Mouse (Mus musculus): ENCODE results near the gene Lrp4. TPM values are rescaled to one million over a fixed set of nuclear protein-coding genes. Genes with fewer than 3 reads are reported as not detected.
A peak's percentile ranks its signal among the peaks of the same experiment; 100 is the strongest.

The Lrp4 gene
- polyA plus RNA-seq, 1 experiment from 2014 or later = 13.9 TPM

DNA sequence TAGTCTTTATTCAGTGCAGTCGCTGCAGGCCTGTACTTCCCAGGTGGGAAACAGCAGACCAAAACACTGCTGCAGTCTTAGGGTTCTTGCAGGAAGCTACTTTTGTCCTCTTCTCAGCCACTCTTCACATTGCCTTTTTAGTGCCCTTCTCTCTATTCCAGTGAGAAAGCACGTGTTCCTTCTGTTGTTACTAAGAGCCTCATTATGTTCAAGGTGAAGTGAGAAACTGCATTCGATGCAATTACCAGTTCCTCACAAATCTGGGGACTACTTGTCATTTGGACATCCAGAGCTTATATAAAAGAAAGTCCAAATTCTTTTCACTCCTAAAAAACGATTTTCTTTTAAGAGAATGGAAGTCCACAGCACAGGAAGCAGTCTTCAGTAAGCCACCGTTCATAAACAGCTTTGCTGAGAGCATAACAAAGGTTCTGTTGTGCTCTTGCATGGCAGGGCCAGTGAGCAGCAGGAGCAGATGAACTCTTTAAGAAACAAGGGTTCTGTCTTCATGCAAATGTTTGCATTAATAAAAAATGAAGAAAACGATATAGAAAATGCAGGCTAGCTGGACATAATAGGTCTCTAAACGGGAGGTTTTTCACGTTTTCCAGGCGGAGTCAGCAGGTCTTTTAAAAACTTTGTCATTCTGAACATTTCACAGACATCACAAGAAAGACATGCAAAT lies 27.3 kb upstream of the Lrp4 start:
- H3K9me3 ChIP-seq (ENCODE audit: control insufficient read depth, low read length) = no peaks in the 10 kb centered on the region
- H3K4me2 ChIP-seq (ENCODE audit: low read depth, low read length) = no peak overlapping the region
- no peaks in the 10 kb centered on the region for H3K27me3 ChIP-seq (ENCODE audit: control insufficient read depth, insufficient read depth, low read depth, low read length)
- no peak overlapping the region for H3K27ac ChIP-seq (ENCODE audit: low read length)
- H3K36me3 ChIP-seq (ENCODE audit: control insufficient read depth, insufficient read depth, low read length) = no peaks in the 10 kb centered on the region
- peaks cover 9% of the 10 kb centered on the region for H3K4me1 ChIP-seq (replicated peaks; ENCODE audit: control insufficient read depth, insufficient read depth, low read length)
- H3K9ac ChIP-seq (ENCODE audit: low read length) = no peak overlapping the region
- 30% methylated on average over 9 of the region's 9 CpGs for WGBS
- no peak for ATAC-seq (ENCODE audit: low read depth)
- no peak overlapping the region for H3K4me3 ChIP-seq (ENCODE audit: low read length)

DNA sequence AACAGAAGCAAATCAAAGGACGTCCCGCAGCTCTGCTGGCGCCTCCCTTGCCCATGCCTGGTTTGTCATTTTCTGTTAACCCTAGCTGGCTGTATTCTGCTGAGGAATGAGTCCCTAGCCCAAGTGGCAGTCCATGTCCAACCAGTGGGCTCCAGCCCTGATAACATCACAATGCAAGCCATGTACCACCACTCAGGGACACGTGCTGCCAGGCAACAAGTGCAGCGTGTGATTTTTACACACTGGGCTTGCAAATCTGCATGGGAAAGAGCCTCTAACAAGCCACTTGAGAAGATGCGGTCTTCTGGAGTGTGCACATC lies 26.8 kb upstream of the Lrp4 start:
- Histone ChIP-seq H3K9me3 (ENCODE audit: control insufficient read depth, low read length) (no peaks in the 10 kb centered on the region), H3K27ac (ENCODE audit: low read length) (no peak overlapping the region), H3K4me1 (replicated peaks; ENCODE audit: control insufficient read depth, insufficient read depth, low read length) (peaks cover 9% of the 10 kb centered on the region), H3K27me3 (ENCODE audit: control insufficient read depth, insufficient read depth, low read depth, low read length) (no peaks in the 10 kb centered on the region), H3K4me2 (ENCODE audit: low read depth, low read length) (no peak overlapping the region), H3K4me3 (ENCODE audit: low read length) (no peak overlapping the region), H3K36me3 (ENCODE audit: control insufficient read depth, insufficient read depth, low read length) (no peaks in the 10 kb centered on the region), H3K9ac (ENCODE audit: low read length) (no peak overlapping the region)
- peak; percentile 49; the same call in 1 of the 2 replicates for ATAC-seq (ENCODE audit: low read depth)
- WGBS = 46% methylated on average over 6 of the region's 6 CpGs

DNA sequence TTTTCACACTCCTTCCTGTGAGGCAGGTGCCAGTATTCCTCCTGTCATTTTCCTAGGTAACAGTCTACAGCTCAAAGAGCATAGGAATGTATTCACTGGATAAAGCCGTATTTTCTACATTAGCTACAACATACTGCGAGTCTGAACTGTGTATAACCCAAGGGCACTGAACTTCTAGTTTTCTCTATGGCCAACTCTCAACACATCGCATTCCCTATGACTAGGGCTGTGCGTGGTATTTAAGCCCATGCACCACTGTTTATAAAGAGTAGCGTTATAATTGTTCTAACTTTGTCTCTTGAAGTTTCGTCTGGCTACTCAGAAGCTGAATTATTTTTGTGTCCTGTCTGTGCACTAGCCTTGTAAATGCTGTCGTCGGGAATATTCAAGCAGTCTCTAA lies 20.6 kb upstream of the Lrp4 start:
- Histone ChIP-seq H3K27me3 (ENCODE audit: control insufficient read depth, insufficient read depth, low read depth, low read length) (no peaks in the 10 kb centered on the region), H3K9me3 (ENCODE audit: control insufficient read depth, low read length) (no peaks in the 10 kb centered on the region), H3K4me1 (replicated peaks; ENCODE audit: control insufficient read depth, insufficient read depth, low read length) (peaks cover 27% of the 10 kb centered on the region), H3K36me3 (ENCODE audit: control insufficient read depth, insufficient read depth, low read length) (no peaks in the 10 kb centered on the region), H3K27ac (ENCODE audit: low read length) (no peak overlapping the region), H3K9ac (ENCODE audit: low read length) (no peak overlapping the region), H3K4me3 (ENCODE audit: low read length) (no peak overlapping the region), H3K4me2 (ENCODE audit: low read depth, low read length) (no peak overlapping the region)
- WGBS = 67% methylated on average over 8 of the region's 8 CpGs
- no peak for ATAC-seq (ENCODE audit: low read depth)

DNA sequence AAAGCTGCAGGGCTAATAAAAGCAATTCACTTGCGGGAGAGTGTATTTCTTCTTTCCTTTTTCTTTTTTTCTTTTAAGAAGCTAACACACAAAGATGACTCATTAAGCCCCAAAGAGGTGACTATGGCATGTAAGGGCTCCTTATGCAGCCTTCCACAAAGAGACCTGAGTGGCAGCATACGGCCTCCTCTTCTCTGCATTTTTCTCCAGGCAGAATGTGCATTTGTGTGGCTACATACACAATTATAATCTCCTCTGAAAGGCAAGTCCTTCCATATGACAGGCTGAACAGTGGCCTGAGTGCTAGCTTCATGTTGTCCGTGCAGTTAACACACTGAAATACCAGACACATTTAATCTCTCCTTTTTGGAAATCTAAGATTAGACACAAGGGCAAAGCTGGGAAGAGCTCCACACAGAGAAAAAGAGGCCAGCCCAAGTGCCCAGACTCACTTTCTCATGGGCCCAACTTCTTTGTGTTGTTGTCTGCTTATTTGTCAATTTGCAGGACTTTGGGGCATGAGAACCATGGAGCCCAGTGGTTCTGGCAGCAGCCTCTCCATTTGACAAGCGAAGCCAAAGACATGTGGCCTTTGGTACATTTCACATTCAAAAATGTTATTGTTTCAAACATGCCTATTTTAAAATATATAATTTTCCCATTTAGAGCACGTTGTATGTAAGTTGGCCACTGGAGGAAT lies 20.0 kb upstream of the Lrp4 start:
- Histone ChIP-seq H3K27ac (ENCODE audit: low read length) (peak overlapping the region; percentile 73), H3K4me1 (replicated peaks; ENCODE audit: control insufficient read depth, insufficient read depth, low read length) (peaks cover 31% of the 10 kb centered on the region), H3K9ac (ENCODE audit: low read length) (no peak overlapping the region), H3K36me3 (ENCODE audit: control insufficient read depth, insufficient read depth, low read length) (no peaks in the 10 kb centered on the region), H3K4me2 (ENCODE audit: low read depth, low read length) (no peak overlapping the region), H3K9me3 (ENCODE audit: control insufficient read depth, low read length) (no peaks in the 10 kb centered on the region), H3K4me3 (ENCODE audit: low read length) (no peak overlapping the region), H3K27me3 (ENCODE audit: control insufficient read depth, insufficient read depth, low read depth, low read length) (no peaks in the 10 kb centered on the region)
- ATAC-seq (ENCODE audit: low read depth) = no peak
- 67% methylated on average over 5 of the region's 5 CpGs for WGBS

DNA sequence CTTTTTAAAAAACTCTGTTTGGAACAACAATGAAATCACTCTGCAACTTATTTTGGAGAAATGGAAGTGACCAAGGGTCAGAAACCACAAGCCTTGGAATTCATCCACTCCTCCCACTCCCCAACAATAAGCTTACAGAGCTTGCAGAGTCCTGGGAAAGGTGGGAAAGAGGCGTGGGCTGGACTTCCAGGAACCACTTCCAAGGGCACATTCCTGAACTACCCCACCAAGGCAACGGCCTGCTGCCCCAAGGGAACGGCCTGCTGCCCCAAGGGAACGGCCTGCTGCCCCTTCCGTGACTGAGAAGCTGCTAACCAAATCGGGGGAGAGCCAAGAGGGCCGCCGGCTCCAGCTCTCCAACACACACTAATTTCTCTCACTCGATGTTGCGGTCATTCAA lies 18.0 kb upstream of the Lrp4 start:
- no peaks in the 10 kb centered on the region for H3K27me3 ChIP-seq (ENCODE audit: control insufficient read depth, insufficient read depth, low read depth, low read length)
- 54% methylated on average over 10 of the region's 10 CpGs for WGBS

DNA sequence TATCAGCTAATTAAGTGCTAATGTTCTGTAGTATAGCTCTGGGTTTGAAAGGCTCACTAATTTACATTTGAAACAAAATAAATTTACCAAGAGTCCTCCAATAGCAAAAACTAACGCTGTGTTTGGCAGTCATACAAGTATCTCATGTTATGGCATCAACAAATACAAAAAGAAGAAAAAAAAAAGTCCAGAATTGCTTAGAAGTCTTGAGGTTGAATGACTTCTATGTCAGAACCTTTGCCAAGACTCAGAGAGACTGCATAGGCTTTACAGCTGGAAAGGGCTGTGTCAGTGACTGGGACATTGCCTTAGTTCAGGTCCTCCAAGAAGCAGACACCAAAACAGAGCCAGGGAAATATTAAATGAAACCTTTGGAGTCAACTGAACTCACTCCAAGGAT lies 17.4 kb upstream of the Lrp4 start:
- Histone ChIP-seq H3K4me3 (ENCODE audit: low read length) (no peak overlapping the region), H3K27ac (ENCODE audit: low read length) (peak overlapping the region; percentile 91), H3K4me1 (replicated peaks; ENCODE audit: control insufficient read depth, insufficient read depth, low read length) (peaks cover 42% of the 10 kb centered on the region), H3K9ac (ENCODE audit: low read length) (no peak overlapping the region), H3K36me3 (ENCODE audit: control insufficient read depth, insufficient read depth, low read length) (no peaks in the 10 kb centered on the region), H3K9me3 (ENCODE audit: control insufficient read depth, low read length) (no peaks in the 10 kb centered on the region), H3K4me2 (ENCODE audit: low read depth, low read length) (no peak overlapping the region), H3K27me3 (ENCODE audit: control insufficient read depth, insufficient read depth, low read depth, low read length) (no peaks in the 10 kb centered on the region)
- ATAC-seq (ENCODE audit: low read depth) = peak; percentile 50; the same call in 1 of the 2 replicates
- 30% methylated on average over 1 of the region's 1 CpGs for WGBS

More for the DNA sequence above, 18.0 kb upstream of the Lrp4 start:
- Histone ChIP-seq H3K4me1 (replicated peaks; ENCODE audit: control insufficient read depth, insufficient read depth, low read length) (peaks cover 42% of the 10 kb centered on the region), H3K27ac (ENCODE audit: low read length) (peak overlapping the region; percentile 75), H3K4me3 (ENCODE audit: low read length) (no peak overlapping the region), H3K9ac (ENCODE audit: low read length) (peak overlapping the region; percentile 1; the same call in 1 of the 2 replicates), H3K9me3 (ENCODE audit: control insufficient read depth, low read length) (no peaks in the 10 kb centered on the region), H3K36me3 (ENCODE audit: control insufficient read depth, insufficient read depth, low read length) (no peaks in the 10 kb centered on the region), H3K4me2 (ENCODE audit: low read depth, low read length) (no peak overlapping the region)
- ATAC-seq (ENCODE audit: low read depth) = no peak

DNA sequence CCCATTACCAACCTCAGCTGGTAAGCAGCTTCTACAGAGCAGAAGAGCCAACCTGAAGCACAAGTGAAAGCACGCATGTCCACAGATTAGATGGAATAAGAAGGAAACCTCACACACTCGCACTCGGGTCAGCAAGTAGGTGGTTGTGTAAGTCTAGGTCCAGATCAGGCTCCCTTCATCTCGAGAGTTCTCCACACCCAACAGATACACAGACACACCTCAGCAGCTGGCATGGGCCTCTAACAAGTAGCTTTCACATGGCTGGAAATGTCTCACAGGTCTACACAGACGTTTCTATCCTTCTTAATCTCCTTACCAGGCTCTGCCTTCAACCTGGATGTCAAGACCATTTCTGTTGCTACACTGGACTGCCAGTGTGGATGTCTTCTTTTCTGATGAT lies 16.6 kb upstream of the Lrp4 start:
- H3K4me3 ChIP-seq (ENCODE audit: low read length) = no peak overlapping the region
- ATAC-seq (ENCODE audit: low read depth) = no peak
- 67% methylated on average over 5 of the region's 5 CpGs for WGBS

DNA sequence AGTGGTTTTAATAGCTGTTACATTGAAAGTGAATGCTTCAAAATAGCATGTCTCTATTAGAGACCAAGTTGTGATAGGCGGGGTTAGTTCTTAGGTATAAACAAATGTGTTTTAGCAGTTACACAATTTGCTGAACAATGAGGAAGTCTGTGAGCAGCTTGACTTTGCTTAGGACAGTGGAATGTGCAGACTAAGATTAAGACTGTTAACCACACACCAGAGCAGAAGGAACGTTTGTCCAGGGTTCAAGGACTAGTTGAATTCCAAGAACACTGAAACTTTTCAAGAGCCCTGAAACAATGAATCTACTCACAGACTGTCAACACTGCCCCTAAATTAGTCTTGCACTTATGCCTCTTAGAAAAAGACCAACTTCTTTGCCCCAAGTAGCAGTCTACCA lies 15.6 kb upstream of the Lrp4 start:
- no peaks in the 10 kb centered on the region for H3K9me3 ChIP-seq (ENCODE audit: control insufficient read depth, low read length)
- peaks cover 42% of the 10 kb centered on the region for H3K4me1 ChIP-seq (replicated peaks; ENCODE audit: control insufficient read depth, insufficient read depth, low read length)
- no peaks in the 10 kb centered on the region for H3K27me3 ChIP-seq (ENCODE audit: control insufficient read depth, insufficient read depth, low read depth, low read length)
- no peak overlapping the region for H3K4me3 ChIP-seq (ENCODE audit: low read length)
- no peak overlapping the region for H3K4me2 ChIP-seq (ENCODE audit: low read depth, low read length)
- no peaks in the 10 kb centered on the region for H3K36me3 ChIP-seq (ENCODE audit: control insufficient read depth, insufficient read depth, low read length)
- WGBS = 36% methylated on average over 2 of the region's 2 CpGs
- H3K9ac ChIP-seq (ENCODE audit: low read length) = no peak overlapping the region
- ATAC-seq (ENCODE audit: low read depth) = peak; percentile 68
- peak overlapping the region; percentile 91 for H3K27ac ChIP-seq (ENCODE audit: low read length)

More for the DNA sequence above, 16.6 kb upstream of the Lrp4 start:
- Histone ChIP-seq H3K4me2 (ENCODE audit: low read depth, low read length) (no peak overlapping the region), H3K9ac (ENCODE audit: low read length) (no peak overlapping the region), H3K27ac (ENCODE audit: low read length) (peak overlapping the region; percentile 91), H3K4me1 (replicated peaks; ENCODE audit: control insufficient read depth, insufficient read depth, low read length) (peaks cover 42% of the 10 kb centered on the region), H3K27me3 (ENCODE audit: control insufficient read depth, insufficient read depth, low read depth, low read length) (no peaks in the 10 kb centered on the region), H3K9me3 (ENCODE audit: control insufficient read depth, low read length) (no peaks in the 10 kb centered on the region), H3K36me3 (ENCODE audit: control insufficient read depth, insufficient read depth, low read length) (no peaks in the 10 kb centered on the region)

DNA sequence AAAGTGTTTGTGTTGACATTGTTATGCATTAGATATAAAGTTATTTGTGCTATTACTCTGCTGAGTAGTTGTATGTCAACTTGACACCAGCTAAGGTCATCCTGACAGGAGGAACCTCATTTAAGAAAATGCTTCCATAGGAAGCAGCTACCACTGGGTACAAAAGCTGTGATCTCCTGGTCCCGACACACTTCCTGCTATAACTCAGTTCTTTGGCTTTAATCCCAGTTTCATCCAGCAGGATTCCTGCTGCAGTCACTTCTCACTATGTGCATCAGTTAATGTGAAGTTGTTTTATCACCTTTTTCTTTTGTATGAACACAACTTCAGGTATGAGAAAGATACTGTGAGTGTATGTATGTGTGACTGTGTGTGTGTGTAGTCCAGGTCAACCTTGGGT lies 15.1 kb upstream of the Lrp4 start:
- H3K27me3 ChIP-seq (ENCODE audit: control insufficient read depth, insufficient read depth, low read depth, low read length) = no peaks in the 10 kb centered on the region
- no peaks in the 10 kb centered on the region for H3K36me3 ChIP-seq (ENCODE audit: control insufficient read depth, insufficient read depth, low read length)
- H3K4me2 ChIP-seq (ENCODE audit: low read depth, low read length) = no peak overlapping the region
- peaks cover 42% of the 10 kb centered on the region for H3K4me1 ChIP-seq (replicated peaks; ENCODE audit: control insufficient read depth, insufficient read depth, low read length)
- no peak overlapping the region for H3K9ac ChIP-seq (ENCODE audit: low read length)
- H3K27ac ChIP-seq (ENCODE audit: low read length) = peak overlapping the region; percentile 91
- 9% methylated on average over 1 of the region's 1 CpGs for WGBS
- H3K4me3 ChIP-seq (ENCODE audit: low read length) = no peak overlapping the region
- ATAC-seq (ENCODE audit: low read depth) = peak; percentile 15; the same call in 1 of the 2 replicates
- H3K9me3 ChIP-seq (ENCODE audit: control insufficient read depth, low read length) = no peaks in the 10 kb centered on the region
